Mouse (Mus musculus) kidney, adult 9 months (tissue): Measurements from ENCODE around the gene Tbkbp1.

Experiments
- DNase-seq: peaks from one replicate; pipeline ENCODE4 v3.0.0; 2022

Tbkbp1 gene

GRCm38 (mm10) chr11:97152662-97153287, 1.5 kb upstream of the Tbkbp1 start:
- DNase-seq, result no peak

- DNase-seq, result peak; percentile 48
Measured at GRCm38 (mm10) chr11:97152023-97152426, 730 bp upstream of the Tbkbp1 start.

GRCm38 (mm10) chr11:97150411-97151330, 624 bp downstream of the Tbkbp1 start:
- peak; percentile 39 for DNase-seq

- peak; percentile 81 for DNase-seq
Measured at GRCm38 (mm10) chr11:97149995-97150410, 1.3 kb downstream of the Tbkbp1 start.

GRCm38 (mm10) chr11:97149026-97149425, 2.3 kb downstream of the Tbkbp1 start:
- DNase-seq, result no peak

- no peak for DNase-seq
Measured at GRCm38 (mm10) chr11:97148591-97148990, 2.7 kb downstream of the Tbkbp1 start.

GRCm38 (mm10) chr11:97147333-97147732, 4.0 kb downstream of the Tbkbp1 start:
- DNase-seq, result no peak

GRCm38 (mm10) chr11:97146724-97147123, 4.6 kb downstream of the Tbkbp1 start:
- peak; percentile 73 for DNase-seq

GRCm38 (mm10) chr11:97145951-97146350, 5.3 kb downstream of the Tbkbp1 start:
- no peak for DNase-seq

GRCm38 (mm10) chr11:97145320-97145719, 6.0 kb downstream of the Tbkbp1 start:
- DNase-seq, result no peak

GRCm38 (mm10) chr11:97143196-97143900, 7.9 kb downstream of the Tbkbp1 start:
- DNase-seq, result no peak

GRCm38 (mm10) chr11:97142159-97142608, 9.1 kb downstream of the Tbkbp1 start:
- DNase-seq, result peak; percentile 19

- DNase-seq, result no peak
Measured at GRCm38 (mm10) chr11:97140811-97141210, 10.5 kb downstream of the Tbkbp1 start.

- DNase-seq, result no peak
Measured at GRCm38 (mm10) chr11:97139256-97139655, 12.0 kb downstream of the Tbkbp1 start.

GRCm38 (mm10) chr11:97138554-97139226, 12.6 kb downstream of the Tbkbp1 start:
- DNase-seq, result no peak

GRCm38 (mm10) chr11:97133270-97133669, 18.0 kb downstream of the Tbkbp1 start:
- no peak for DNase-seq

GRCm38 (mm10) chr11:97132185-97132584, 19.1 kb downstream of the Tbkbp1 start:
- no peak for DNase-seq

GRCm38 (mm10) chr11:97131683-97132082, 19.6 kb downstream of the Tbkbp1 start:
- no peak for DNase-seq

- no peak for DNase-seq
Measured at GRCm38 (mm10) chr11:97130318-97130717, 21.0 kb downstream of the Tbkbp1 start.

- DNase-seq, result no peak
Measured at GRCm38 (mm10) chr11:97128956-97129355, 22.3 kb downstream of the Tbkbp1 start.

- DNase-seq, result no peak
Measured at GRCm38 (mm10) chr11:97127470-97128223, 23.6 kb downstream of the Tbkbp1 start.
